Mouse (Mus musculus) B cell, adult 67 days (primary cell): ENCODE results near the gene Vtcn1. TPM values are rescaled to one million over a fixed set of nuclear protein-coding genes. Genes with fewer than 3 reads are reported as not detected.

Source experiments
- total RNA-seq, 2 experiments: library from RNA; stranded (reverse); gene quantifications; 4 replicates each; pipeline ENCODE4 v1.2.4; 2023

The Vtcn1 gene
- not detected for total RNA-seq

DNA sequence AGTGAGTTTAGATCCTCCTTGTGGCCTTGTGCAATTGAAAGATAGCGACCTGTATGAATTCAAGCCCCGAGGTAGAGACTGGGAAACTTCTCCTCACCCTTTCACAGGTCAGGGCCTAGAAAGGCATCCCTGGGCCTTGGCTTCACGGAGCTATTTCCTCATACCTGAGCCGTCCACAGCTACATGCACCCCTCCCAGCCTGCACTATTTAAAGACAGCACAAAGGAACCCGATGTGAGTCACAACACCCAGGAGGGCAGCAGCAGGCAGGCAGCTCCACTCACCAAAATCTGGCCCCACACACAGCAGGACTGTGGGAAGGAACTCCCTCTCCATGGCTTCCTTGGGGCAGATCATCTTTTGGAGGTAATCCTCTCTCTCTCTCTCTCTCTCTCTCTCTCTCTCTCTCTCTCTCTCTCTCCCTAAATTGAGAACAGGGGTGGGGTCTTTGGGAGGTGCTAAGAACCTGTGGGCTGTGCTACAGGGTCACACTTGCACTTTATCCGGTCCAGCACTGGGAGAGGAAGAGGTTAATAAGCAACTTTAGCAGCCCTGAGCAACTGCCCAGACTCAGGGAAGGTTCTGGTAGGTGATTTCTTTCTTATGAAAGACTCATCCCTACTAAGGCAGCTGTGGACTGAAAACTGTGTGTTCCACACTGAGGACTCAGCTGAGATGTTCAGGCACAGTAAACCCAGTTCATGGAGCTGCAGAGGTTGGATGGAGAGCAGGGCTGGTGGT is at the start of gene Vtcn1:
Gene Vtcn1, plus strand, starts transcription at position 235 of the 741 bp plus-strand sequence.

DNA sequence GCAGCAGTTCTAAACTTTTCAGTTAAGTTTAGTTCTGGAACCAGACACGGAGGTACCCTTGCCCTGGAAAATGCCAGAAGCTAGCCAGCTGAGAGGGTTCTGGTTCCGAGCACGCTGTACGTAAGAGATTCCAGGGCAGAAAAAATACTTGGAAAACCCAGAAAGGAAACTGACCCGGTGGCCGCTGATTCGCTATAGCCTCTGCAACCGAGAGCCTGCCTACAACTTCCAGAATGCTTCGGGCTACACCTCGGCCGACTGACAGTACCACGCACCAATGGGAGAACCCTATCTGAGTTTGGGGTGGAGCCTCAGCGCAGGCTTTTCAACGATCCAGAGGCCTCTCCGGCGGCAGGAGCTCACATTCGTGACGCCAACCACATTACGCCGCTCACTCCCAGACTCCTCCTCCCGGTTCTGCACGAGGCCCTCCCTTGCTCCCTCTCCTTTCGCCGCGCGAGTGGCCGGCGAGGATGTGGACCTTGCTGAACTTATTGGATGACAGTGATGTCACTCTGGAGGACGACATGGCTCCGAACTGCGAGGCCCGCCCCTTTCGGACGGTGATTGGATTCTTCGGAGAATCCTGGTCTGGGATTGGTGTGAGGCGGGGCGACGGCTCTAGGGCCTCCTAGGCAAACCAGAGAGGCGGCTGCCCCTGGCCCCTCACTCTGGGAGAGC is 96.7 kb downstream of the Vtcn1 start, which contains the start of gene Trim45:
Gene Trim45, plus strand, starts transcription at position 378 of the 681 bp plus-strand sequence.

Other genes starting within 250 kb of the Vtcn1 start
- 100 to 1,000 TPM; 103 to 110 TPM for gene Man1a2, start 140.0 kb upstream of the Vtcn1 start, total RNA-seq
- 1 to 10 TPM; 2.0 TPM for gene Trim45, start 96.7 kb downstream of the Vtcn1 start, total RNA-seq
- 10 to 100 TPM; 15.1 to 16.7 TPM for gene Ttf2, start 144.2 kb downstream of the Vtcn1 start, total RNA-seq
- under 1 TPM in 1 of 2 experiments, not detected in 1; 0.17 TPM for gene Cd101, start 204.1 kb downstream of the Vtcn1 start, total RNA-seq